Mouse (Mus musculus) heart, embryonic 11.5 days (tissue): ENCODE measurements around the gene Pth2r. TPM values are rescaled to one million over a fixed set of nuclear protein-coding genes. Genes with fewer than 3 reads are reported as not detected.

ENCODE experiments used
- ATAC-seq: fragments of 200-750 bp; cut with Nextera tagmentation; replicated peaks from 2 replicates; pipeline ENCODE4 v1.8.0; 2017; ENCODE audit warnings: moderate library complexity; ENCODE audit not compliant: insufficient number of reproducible peaks, low FRiP score, low TSS enrichment
- H3K27ac ChIP-seq: fragments of 300-500 bp; sonication (generic); 2 replicates; pipeline ENCODE4 v1.5.1; 2014; ENCODE audit warnings: mild to moderate bottlenecking, low read depth, low read length
- H3K27me3 ChIP-seq: fragments of 300-500 bp; sonication (generic); 2 replicates; pipeline ENCODE4 v1.6.1; 2014; ENCODE audit warnings: mild to moderate bottlenecking, low read length, mixed read lengths; ENCODE audit not compliant: control insufficient read depth, insufficient read depth
- H3K36me3 ChIP-seq: fragments of 300-500 bp; sonication (generic); 2 replicates; pipeline ENCODE4 v1.6.1; 2014; ENCODE audit warnings: mild to moderate bottlenecking, low read length, moderate library complexity, mixed read lengths; ENCODE audit not compliant: control insufficient read depth, insufficient read depth
- H3K4me1 ChIP-seq: fragments of 300-500 bp; sonication (generic); 2 replicates; pipeline ENCODE4 v1.6.1; 2014; ENCODE audit warnings: low read length; ENCODE audit not compliant: control insufficient read depth, insufficient read depth
- H3K4me2 ChIP-seq: fragments of 300-500 bp; sonication (generic); 2 replicates; pipeline ENCODE4 v1.6.1; 2014; ENCODE audit warnings: mild to moderate bottlenecking, moderate library complexity
- H3K4me3 ChIP-seq: fragments of 300-500 bp; sonication (generic); 2 replicates; pipeline ENCODE4 v1.5.1; 2014; ENCODE audit warnings: low read depth, low read length
- H3K9ac ChIP-seq: fragments of 300-500 bp; sonication (generic); 2 replicates; pipeline ENCODE4 v1.6.1; 2014; ENCODE audit warnings: mild to moderate bottlenecking, low read depth, low read length, moderate library complexity
- H3K9me3 ChIP-seq: fragments of 300-500 bp; sonication (generic); replicated peaks from 2 replicates; pipeline ENCODE4 v1.6.1; 2016; ENCODE audit warnings: low read length; ENCODE audit not compliant: control insufficient read depth
- WGBS: fragments of 180-500 bp; shearing (Covaris S2); extraction: QIAGEN DNeasy Blood & Tissue Kit; methylation state at CpG from one replicate; pipeline ENCODE4 v1.1.7; 2014; ENCODE audit not compliant: insufficient replicate concordance; 5-methylcytosine and 5-hydroxymethylcytosine counted together
- polyA plus RNA-seq: library from polyadenylated mRNA; unstranded; fragments of >200 nt; fragmentation: Nextera tagmentation; extraction: Ambion mirVana; gene quantifications from 2 replicates; pipeline ENCODE4 v1.2.1, GENCODE M21; 2014

Gene Pth2r
- 0.09 TPM in 1 of 2 replicates, not detected in the other for polyA plus RNA-seq

DNA sequence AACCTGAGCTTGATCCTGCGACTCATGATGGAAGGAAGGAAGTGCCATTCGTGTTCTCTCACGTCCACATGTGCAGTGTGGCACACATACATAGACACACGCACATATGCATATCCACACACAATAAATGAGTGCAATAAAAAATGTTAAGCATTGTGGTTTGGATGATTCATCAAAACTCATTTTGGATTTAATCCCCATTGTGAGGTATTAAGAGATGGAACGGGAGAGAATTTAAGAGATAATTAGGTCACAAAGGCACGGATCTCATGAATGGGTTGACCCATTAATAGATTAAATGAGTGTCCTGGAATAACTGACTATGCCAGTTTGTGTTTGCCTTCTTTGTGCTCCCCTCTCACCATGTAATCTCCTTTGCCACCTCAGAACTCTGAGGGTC is at the start of gene Pth2r:
Gene Pth2r, plus strand, starts transcription at position 301 of the 400 bp plus-strand sequence.
- Histone ChIP-seq H3K9ac (no peak within 1 kb of the TSS), H3K9me3 (no peaks in the 10 kb centered on the region), H3K27ac (no peak within 1 kb of the TSS), H3K4me1 (no peaks in the 10 kb centered on the region), H3K4me2 (no peak within 1 kb of the TSS), H3K4me3 (no peak within 1 kb of the TSS), H3K27me3 (no peaks in the 10 kb centered on the region), H3K36me3 (peaks cover 1% of the 10 kb centered on the region; the same call in 1 of the 2 replicates)
- 77% methylated on average over 6 of the region's 6 CpGs for WGBS
- ATAC-seq, result no peak

DNA sequence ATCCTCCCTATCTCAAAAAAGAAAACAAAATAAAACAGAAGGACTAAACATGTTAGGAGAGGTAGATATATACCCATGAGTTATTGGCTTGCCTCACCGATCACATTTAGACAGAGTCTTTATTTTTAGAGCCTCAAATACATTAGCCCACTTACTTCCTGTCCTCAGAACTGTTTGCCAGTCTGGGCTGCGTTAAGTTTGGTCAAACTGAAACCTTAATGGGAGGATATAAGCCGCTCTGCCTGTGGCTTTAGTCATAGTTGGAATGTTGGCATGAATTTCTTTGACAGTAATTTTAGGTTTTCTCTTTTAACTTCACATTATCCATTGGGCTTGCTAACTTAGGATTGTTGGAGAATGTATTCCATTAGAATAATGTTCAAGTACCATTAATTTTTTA is 44.1 kb upstream of the Pth2r start:
- no peak overlapping the region for H3K4me2 ChIP-seq
- 77% methylated on average over 3 of the region's 3 CpGs for WGBS
- H3K4me1 ChIP-seq, result no peaks in the 10 kb centered on the region
- H3K27ac ChIP-seq, result no peak overlapping the region
- no peak overlapping the region for H3K4me3 ChIP-seq
- no peak overlapping the region for H3K9ac ChIP-seq
- H3K9me3 ChIP-seq, result no peaks in the 10 kb centered on the region
- H3K36me3 ChIP-seq, result peaks cover 10% of the 10 kb centered on the region
- ATAC-seq, result no peak
- H3K27me3 ChIP-seq, result no peaks in the 10 kb centered on the region

DNA sequence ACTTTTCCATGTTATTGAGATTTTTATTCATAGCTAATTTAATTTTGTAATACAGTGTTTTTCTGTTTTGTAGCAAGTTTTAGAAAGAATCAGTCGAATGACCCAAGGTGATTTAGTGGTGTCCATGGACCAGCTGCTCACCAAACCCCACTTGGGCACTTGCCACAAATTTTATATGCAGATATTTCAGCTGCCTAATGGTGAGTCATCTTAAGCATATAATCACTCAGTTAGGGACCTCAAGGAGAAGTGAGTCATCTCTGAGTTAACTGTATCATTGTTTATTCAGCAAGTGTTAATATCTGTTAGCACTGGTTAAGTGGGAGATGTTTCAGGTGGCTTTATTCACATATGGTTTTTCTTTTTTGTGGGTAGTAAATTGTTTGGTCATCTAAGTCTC is 36.2 kb upstream of the Pth2r start:
- Histone ChIP-seq H3K9me3 (no peaks in the 10 kb centered on the region), H3K4me3 (no peak overlapping the region), H3K36me3 (peaks cover 5% of the 10 kb centered on the region), H3K27ac (no peak overlapping the region), H3K27me3 (no peaks in the 10 kb centered on the region), H3K4me2 (no peak overlapping the region), H3K4me1 (no peaks in the 10 kb centered on the region), H3K9ac (no peak overlapping the region)
- ATAC-seq, result no peak
- 83% methylated on average over 1 of the region's 1 CpGs for WGBS

DNA sequence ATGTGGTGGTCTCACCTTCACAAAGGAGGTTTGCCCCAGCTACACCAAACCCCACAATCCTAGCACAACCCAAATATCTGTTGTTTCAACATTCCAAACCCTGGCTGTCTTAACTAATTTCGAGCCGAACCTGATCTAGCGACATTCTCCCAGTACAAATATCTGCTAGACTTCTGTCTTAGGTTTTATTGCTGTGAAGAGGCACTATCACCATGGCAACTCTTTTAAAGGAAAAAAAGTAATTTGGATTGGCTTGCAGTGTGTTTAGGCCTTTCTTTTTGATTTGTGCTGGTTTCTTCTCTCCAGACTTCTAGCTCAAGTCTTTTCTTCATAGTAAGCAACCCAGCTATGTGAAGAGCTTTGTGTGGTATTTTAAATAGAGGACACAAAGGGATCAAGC is 1.4 kb upstream of the Pth2r start:
- no peaks in the 10 kb centered on the region for H3K4me1 ChIP-seq
- H3K36me3 ChIP-seq, result peaks cover 2% of the 10 kb centered on the region; the same call in 1 of the 2 replicates
- no peak overlapping the region for H3K9ac ChIP-seq
- no peak overlapping the region for H3K4me2 ChIP-seq
- H3K4me3 ChIP-seq, result no peak overlapping the region
- H3K9me3 ChIP-seq, result no peaks in the 10 kb centered on the region
- H3K27ac ChIP-seq, result no peak overlapping the region
- no peaks in the 10 kb centered on the region for H3K27me3 ChIP-seq
- 80% methylated on average over 3 of the region's 3 CpGs for WGBS
- ATAC-seq, result no peak

DNA sequence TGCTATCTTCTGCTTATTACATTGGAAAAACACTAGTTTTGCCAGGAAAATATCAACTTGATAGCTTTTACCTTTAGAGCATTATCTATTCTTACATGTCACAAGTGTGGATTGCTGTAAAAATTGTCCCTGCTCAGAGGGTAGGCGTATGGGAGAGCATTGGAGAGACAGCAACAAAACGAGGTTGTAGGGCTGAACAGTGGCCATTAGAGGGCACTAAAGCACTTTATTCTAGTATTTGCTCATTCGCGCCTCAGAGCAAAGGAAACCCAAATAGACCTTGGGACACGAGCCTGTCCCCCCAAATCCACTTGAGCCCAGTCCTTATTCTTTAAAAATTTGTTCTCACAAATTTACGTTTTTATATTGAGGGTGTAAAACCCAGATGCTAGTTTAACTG is 910 bp downstream of the Pth2r start:
- Histone ChIP-seq H3K9ac (no peak overlapping the region), H3K4me1 (no peaks in the 10 kb centered on the region), H3K27me3 (no peaks in the 10 kb centered on the region), H3K36me3 (no peaks in the 10 kb centered on the region), H3K9me3 (no peaks in the 10 kb centered on the region), H3K4me2 (no peak overlapping the region), H3K4me3 (no peak overlapping the region), H3K27ac (no peak overlapping the region)
- WGBS, result 10% methylated on average over 6 of the region's 6 CpGs
- ATAC-seq, result no peak

DNA sequence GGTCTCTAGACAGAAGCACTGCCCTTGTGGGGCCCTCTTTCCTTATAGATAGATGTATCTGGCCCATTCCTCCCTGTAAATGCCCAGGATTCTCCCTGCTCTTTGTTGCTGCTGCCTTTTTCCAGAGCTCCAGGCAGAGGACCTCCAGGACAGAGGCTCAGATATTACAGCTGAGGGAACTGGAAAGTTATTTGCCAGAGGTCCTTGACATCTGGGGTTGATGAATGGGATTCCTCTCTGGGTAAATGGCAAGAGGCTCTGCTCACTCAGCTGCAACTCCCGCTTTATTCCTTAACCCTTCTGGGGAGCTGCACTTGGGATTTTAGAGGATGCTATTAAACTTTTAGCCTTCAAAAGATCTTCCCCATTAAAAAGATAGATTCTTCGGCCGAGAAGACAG is 26.6 kb downstream of the Pth2r start:
- Histone ChIP-seq H3K36me3 (no peaks in the 10 kb centered on the region), H3K4me3 (no peak overlapping the region), H3K9ac (no peak overlapping the region), H3K27ac (no peak overlapping the region), H3K9me3 (no peaks in the 10 kb centered on the region), H3K4me2 (no peak overlapping the region), H3K27me3 (peaks cover 13% of the 10 kb centered on the region), H3K4me1 (no peaks in the 10 kb centered on the region)
- ATAC-seq, result no peak
- WGBS, result 76% methylated on average over 3 of the region's 3 CpGs

DNA sequence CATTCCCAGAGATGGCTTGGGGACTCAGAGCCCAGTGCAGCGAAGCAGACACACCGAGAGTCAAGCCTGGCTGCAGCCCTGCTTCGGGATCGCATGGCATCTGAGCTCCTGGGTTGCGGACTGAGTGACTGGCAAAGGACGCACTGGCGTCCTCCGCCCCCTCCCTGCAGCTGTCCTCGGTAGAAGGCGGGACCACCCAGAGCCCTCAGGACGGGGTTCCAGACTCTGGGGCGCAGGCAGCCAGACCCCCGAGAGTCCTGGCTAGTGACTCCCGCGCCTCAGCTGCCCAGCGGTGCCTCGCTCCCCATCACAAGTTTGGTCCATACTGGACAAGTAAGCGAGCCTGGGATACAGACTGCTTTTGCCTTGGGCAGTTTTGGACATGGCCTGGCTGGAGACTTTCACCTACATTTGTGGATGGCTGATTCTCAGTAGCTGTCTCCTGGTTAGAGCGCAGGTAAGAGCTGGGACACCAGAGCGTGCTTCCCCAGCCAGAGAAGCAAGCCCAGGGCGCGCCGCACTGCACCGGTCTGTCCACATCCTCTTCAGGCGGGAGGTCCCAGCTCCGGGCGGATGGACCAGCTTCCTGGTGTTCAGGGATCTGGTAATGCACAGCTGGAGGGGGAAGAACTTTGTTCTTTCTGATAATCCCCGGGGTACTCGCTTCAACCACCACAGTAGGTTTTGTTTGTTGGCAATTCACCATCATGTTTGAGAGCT is 29.5 kb downstream of the Pth2r start:
- H3K4me2 ChIP-seq, result peak overlapping the region; percentile 80
- WGBS, result 2% methylated on average over 29 of the region's 29 CpGs
- no peak overlapping the region for H3K27ac ChIP-seq
- ATAC-seq, result no peak
- peak overlapping the region; percentile 38 for H3K4me3 ChIP-seq
- H3K4me1 ChIP-seq, result no peaks in the 10 kb centered on the region
- H3K27me3 ChIP-seq, result peaks cover 13% of the 10 kb centered on the region
- 0 out of 2 replicates have a peak overlapping the region, but pooled peaks have one; percentile 4 for H3K9ac ChIP-seq
- no peaks in the 10 kb centered on the region for H3K9me3 ChIP-seq
- H3K36me3 ChIP-seq, result no peaks in the 10 kb centered on the region

DNA sequence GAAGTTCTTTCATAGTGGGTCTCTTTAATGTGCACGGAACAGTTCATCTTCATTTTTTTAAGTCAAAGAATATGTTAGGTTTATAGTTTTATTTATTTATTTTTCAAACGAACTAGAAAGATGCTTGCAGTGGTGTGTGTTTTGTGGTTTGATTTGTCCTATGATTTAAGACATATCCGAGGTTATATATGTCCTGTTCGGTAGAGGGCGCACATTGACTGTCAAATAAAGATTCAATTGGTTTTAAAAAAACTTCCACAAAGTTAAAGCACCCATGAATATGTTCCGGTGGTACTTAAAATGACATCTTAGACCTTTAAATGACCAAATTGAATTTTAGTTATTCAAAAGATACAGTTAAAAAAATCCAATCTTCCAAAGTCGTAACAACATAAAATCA is 30.3 kb downstream of the Pth2r start:
- peak overlapping the region; percentile 38; the same call in 1 of the 2 replicates for H3K4me3 ChIP-seq
- no peaks in the 10 kb centered on the region for H3K4me1 ChIP-seq
- H3K27ac ChIP-seq, result no peak overlapping the region
- peak overlapping the region; percentile 80 for H3K4me2 ChIP-seq
- 12% methylated on average over 7 of the region's 7 CpGs for WGBS
- peaks cover 13% of the 10 kb centered on the region for H3K27me3 ChIP-seq
- no peak for ATAC-seq
- no peaks in the 10 kb centered on the region for H3K9me3 ChIP-seq
- H3K36me3 ChIP-seq, result no peaks in the 10 kb centered on the region
- no peak overlapping the region for H3K9ac ChIP-seq

DNA sequence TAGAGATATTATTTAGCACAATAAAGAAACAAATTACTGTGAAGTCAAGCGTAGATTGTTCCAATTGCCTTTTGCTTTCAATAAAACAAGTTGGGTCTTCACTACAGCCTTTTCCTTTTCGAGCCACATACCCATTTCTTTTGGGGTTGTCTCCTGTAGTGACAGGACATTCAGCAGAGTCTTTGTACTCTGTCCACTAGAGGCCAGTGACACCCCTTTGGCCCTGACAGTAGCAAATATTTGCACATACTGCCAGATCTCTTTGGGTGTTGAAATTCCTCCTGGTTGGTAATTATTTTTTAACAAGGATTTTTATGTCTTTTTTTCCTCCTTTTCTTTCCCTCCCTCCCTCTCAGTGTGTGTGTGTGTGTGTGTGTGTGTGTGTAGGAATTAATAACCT is 31.0 kb downstream of the Pth2r start:
- no peak overlapping the region for H3K4me3 ChIP-seq

More for the DNA sequence above, 31.0 kb downstream of the Pth2r start:
- H3K9ac ChIP-seq, result no peak overlapping the region
- H3K4me2 ChIP-seq, result no peak overlapping the region
- no peak overlapping the region for H3K27ac ChIP-seq
- peaks cover 13% of the 10 kb centered on the region for H3K27me3 ChIP-seq
- no peaks in the 10 kb centered on the region for H3K4me1 ChIP-seq
- H3K36me3 ChIP-seq, result no peaks in the 10 kb centered on the region
- WGBS, result 60% methylated on average over 2 of the region's 2 CpGs
- ATAC-seq, result no peak
- H3K9me3 ChIP-seq, result no peaks in the 10 kb centered on the region
